In the genomic region with DNA sequence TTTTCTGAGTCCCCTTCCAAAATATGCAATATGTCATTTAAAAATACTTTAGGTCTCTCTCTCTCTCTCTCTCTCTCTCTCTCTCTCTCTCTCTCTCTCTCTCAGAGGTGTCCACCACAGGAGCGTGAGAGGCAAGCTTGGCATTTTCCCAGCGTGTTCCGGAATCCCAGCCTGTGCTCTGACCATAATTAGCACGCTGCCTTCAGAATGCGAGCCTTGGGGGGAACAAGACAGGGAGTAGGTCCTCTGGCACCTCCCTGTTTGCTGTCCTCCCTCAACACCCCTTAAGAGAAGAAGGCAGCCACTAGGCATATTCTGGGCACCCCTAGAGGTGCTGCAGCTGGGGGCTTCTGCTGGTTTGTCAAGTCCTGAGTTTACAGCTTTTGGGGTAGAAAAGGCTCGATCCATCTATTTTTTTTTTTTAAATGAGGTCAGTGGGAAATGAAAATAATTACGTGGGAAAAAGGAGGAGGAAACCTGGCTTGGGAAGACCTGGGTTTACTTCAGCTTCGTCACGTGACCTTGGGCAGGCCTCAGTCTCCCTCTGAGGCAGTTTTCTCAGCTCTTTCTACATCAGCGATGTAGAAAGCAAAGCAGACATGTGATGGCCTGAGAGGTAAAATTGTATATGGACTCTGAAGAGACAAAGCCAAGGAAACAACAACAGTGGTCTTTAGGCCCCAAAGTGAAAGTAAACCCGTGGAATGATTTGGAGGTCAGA, we compare ENCODE assay signal across 9 mouse cellular contexts.
DNase-seq lines count a peak whose midpoint lies in the region; ATAC-seq and TF ChIP-seq lines count a peak whose summit lies in the region.
"Had no signal": no experiment of that assay in that cellular context is flagged by ENCODE, and none has a peak within 500 bp of the region (broad histone marks: within the 10 kb centered on the region; RNA-seq: fewer than 3 reads in every experiment).

No protein-coding gene starts in this region.

- ATAC-seq in lung, embryonic 14.5 days (ENCODE audit: insufficient read depth), result peak; percentile 56; the same call in 1 of the 2 replicates
- peak; percentile 68 for ATAC-seq in forebrain, embryonic 13.5 days
- peak; percentile 25; the same call in 1 of the 2 replicates for ATAC-seq in midbrain, embryonic 15.5 days (replicated peaks)

- H3K9me3 ChIP-seq in lung, embryonic 14.5 days (ENCODE audit: low read depth, low read length), result no peaks in the 10 kb centered on the region
- H3K9me3 ChIP-seq in forebrain, embryonic 13.5 days (replicated peaks), result no peaks in the 10 kb centered on the region
- no peaks in the 10 kb centered on the region for H3K9me3 ChIP-seq in midbrain, embryonic 15.5 days
- H3K9me3 ChIP-seq: limb, embryonic 12.5 days had no signal

- H3K4me2 ChIP-seq in lung, embryonic 14.5 days, result peak overlapping the region; percentile 16; the same call in 1 of the 2 replicates
- peak overlapping the region; percentile 38 for H3K4me2 ChIP-seq in forebrain, embryonic 13.5 days
- H3K4me2 ChIP-seq in midbrain, embryonic 15.5 days, result peak overlapping the region; percentile 25
- H3K4me2 ChIP-seq: limb, embryonic 12.5 days had no signal

- no peaks in the 10 kb centered on the region for H3K36me3 ChIP-seq in lung, embryonic 14.5 days (ENCODE audit: insufficient read depth)
- H3K36me3 ChIP-seq in forebrain, embryonic 13.5 days (ENCODE audit: poor library complexity, severe bottlenecking), result no peaks in the 10 kb centered on the region
- H3K36me3 ChIP-seq in midbrain, embryonic 15.5 days (replicated peaks), result no peaks in the 10 kb centered on the region
- H3K36me3 ChIP-seq: limb, embryonic 12.5 days had no signal

- no peaks in the 10 kb centered on the region for H3K4me1 ChIP-seq in lung, embryonic 14.5 days (ENCODE audit: insufficient read depth)
- peaks cover 17% of the 10 kb centered on the region for H3K4me1 ChIP-seq in forebrain, embryonic 13.5 days
- peaks cover 14% of the 10 kb centered on the region for H3K4me1 ChIP-seq in midbrain, embryonic 15.5 days

- intact Hi-C loops in gastrocnemius, postnatal 14 days (cut with DNase I; ENCODE audit: low total_unique reads), result no loop called here

- no peak for TF ChIP-seq CTCF in lung, embryonic 14.5 days (IDR thresholded peaks at IDR 0.05; ENCODE audit: low read depth)

- peak; percentile 53 to 69 for DNase-seq in cerebellum, postnatal 14 days
- no peak for DNase-seq in cerebellum, adult 11-12 months
- DNase-seq in lung, embryonic 14.5 days, result peak; percentile 69
- no peak for DNase-seq in lung, postnatal 36 days
- DNase-seq in gastrocnemius, postnatal 14 days, result no peak
- no peak for DNase-seq in B cell, adult 2 months

- H3K27ac ChIP-seq in lung, embryonic 14.5 days (ENCODE audit: low read depth), result no peak overlapping the region
- H3K27ac ChIP-seq in forebrain, embryonic 13.5 days, result peak overlapping the region; percentile 75; the same call in 1 of the 2 replicates
- 0 out of 2 replicates have a peak overlapping the region, but pooled peaks have one; percentile 27 for H3K27ac ChIP-seq in midbrain, embryonic 15.5 days
- H3K27ac ChIP-seq: limb, embryonic 12.5 days had no signal

- H3K9ac ChIP-seq in lung, embryonic 14.5 days, result no peak overlapping the region
- H3K9ac ChIP-seq in forebrain, embryonic 13.5 days, result no peak overlapping the region
- H3K9ac ChIP-seq in midbrain, embryonic 15.5 days, result no peak overlapping the region
- H3K9ac ChIP-seq: limb, embryonic 12.5 days had no signal

- no peak overlapping the region for H3K4me3 ChIP-seq in lung, embryonic 14.5 days (ENCODE audit: low read depth, low read length)
- no peak overlapping the region for H3K4me3 ChIP-seq in forebrain, embryonic 13.5 days
- H3K4me3 ChIP-seq in midbrain, embryonic 15.5 days, result no peak overlapping the region
- H3K4me3 ChIP-seq: limb, embryonic 12.5 days had no signal

- 52% methylated on average over 11 of the region's 11 CpGs for WGBS in lung, embryonic 14.5 days
- WGBS in forebrain, embryonic 13.5 days, result 47% methylated on average over 11 of the region's 11 CpGs
- WGBS in midbrain, embryonic 15.5 days, result 47% methylated on average over 11 of the region's 11 CpGs

- no peaks in the 10 kb centered on the region for H3K27me3 ChIP-seq in lung, embryonic 14.5 days (ENCODE audit: insufficient read depth, low read length)
- no peaks in the 10 kb centered on the region for H3K27me3 ChIP-seq in forebrain, embryonic 13.5 days
- H3K27me3 ChIP-seq in midbrain, embryonic 15.5 days (replicated peaks), result no peaks in the 10 kb centered on the region
- H3K27me3 ChIP-seq: limb, embryonic 12.5 days had no signal

Comparison
In these comparisons a context has a peak if more than half of its experiments do, and no peak if none do; other contexts are left out.
1. DNase-seq: peak in cerebellum, postnatal 14 days (2 of 2) and lung, embryonic 14.5 days (single experiment); none in cerebellum, adult 11-12 months (single experiment), lung, postnatal 36 days (single experiment), gastrocnemius, postnatal 14 days (single experiment) and B cell, adult 2 months (0 of 2).
2. Peak in every context shown above with its lines, with median percentiles within 50 percentile points of each other: ATAC-seq and H3K4me2 ChIP-seq.